Mouse (Mus musculus): ENCODE measurements around the gene Eef2. TPM values are rescaled to one million over a fixed set of nuclear protein-coding genes. Genes with fewer than 3 reads are reported as not detected.

Gene Eef2
- polyA plus RNA-seq, 1 experiment from 2014 or later, result 310 TPM

DNA sequence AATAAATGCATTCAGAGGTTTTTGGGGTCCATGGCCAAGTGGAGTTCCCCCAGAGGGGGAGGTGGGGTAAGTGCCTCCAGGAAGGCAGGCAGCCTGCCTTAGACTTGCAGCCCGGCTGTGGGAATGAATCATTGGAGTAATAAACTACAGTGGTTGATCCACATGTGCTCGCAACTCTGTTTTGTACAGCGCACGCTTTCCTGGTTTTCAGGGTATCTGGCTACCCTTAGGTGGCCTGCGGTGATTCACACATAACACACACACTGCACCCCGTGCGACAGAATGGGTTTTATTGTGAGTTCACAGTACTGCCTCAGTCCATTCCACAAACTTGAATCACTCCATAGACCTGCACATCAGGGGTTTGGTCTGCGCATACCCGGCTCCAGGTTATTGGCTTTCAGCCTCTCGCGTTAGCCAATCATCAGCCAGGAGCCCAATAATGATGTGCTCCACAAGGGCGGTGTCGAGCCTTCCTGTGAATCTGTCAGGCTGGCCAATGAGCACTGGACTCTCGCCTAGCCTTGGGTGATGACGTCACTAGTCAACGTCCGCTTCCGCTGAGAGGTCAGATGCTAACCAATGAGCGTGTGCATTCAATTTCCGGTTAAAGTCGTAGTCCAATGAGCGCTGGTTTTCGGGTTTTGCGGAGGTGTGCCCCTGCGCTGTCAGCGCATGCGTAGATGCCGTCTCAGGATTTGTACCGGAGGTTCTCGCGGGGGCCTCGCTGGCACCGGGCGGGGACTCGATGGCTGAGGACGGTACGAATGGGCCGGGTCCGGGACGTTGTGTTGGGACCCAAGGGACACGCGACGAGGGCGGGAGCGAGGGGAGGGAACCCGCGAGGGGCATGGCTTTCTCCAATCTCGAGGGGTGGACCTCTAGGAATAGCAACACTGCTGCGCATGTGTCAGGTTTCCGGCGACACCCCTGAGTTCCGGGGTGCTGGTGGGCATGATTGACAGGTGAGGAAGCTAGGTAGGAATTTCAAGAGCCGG is 6.2 kb downstream of the Eef2 start, which contains the start of gene Dapk3:
TSS of gene Dapk3 (plus strand) at position 670 of the 998 bp plus-strand sequence.
- TF ChIP-seq CTCF (IDR thresholded peaks at IDR 0.05; ENCODE audit: low read depth) (no peak), EP300 (IDR thresholded peaks at IDR 0.05; ENCODE audit: low read depth) (peak; percentile 27; the same call in 1 of the 2 replicates)
- ATAC-seq, result peak; percentile 90
- peak within 1 kb of the TSS; percentile 72 for H3K9ac ChIP-seq (replicated peaks)
- peak within 1 kb of the TSS; percentile 84 for H3K27ac ChIP-seq (ENCODE audit: low read depth)
- DNase-seq, result peak; percentile 95
- H3K9me3 ChIP-seq (ENCODE audit: low read length), result no peaks in the 10 kb centered on the region
- H3K27me3 ChIP-seq (ENCODE audit: insufficient read depth, low read length), result no peaks in the 10 kb centered on the region
- 7% methylated on average over 52 of the region's 53 CpGs for WGBS (ENCODE audit: insufficient replicate concordance)
- H3K4me2 ChIP-seq (ENCODE audit: low read depth, low read length), result peak within 1 kb of the TSS; percentile 85
- peak within 1 kb of the TSS; percentile 71 for H3K4me3 ChIP-seq (ENCODE audit: low read depth, low read length)
- H3K4me1 ChIP-seq (ENCODE audit: insufficient read depth), result peaks cover 14% of the 10 kb centered on the region
- H3K36me3 ChIP-seq (replicated peaks; ENCODE audit: insufficient read depth, low read length), result peaks cover 59% of the 10 kb centered on the region

DNA sequence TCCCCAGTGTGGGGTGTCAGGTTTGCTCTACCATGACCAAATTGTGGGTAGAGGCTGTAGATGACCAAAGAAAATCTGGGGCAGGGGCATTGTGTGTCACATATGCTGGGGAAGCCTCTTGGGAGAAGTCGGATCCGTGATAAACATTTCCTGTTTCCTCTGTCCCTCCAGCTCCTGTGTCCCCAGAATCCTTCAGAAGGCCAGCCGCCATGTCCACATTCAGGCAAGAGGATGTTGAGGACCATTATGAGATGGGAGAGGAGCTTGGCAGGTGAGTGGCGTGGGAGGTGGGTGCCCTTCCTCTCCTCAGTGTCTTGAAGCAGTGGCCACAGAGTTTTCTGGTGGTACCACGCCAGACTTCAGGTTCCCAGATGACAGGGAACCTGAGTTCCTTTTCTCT is 7.4 kb downstream of the Eef2 start, which contains the start of gene 4930442H23Rik:
TSS of gene 4930442H23Rik (minus strand) at position 45 of the 400 bp plus-strand sequence.
- Histone ChIP-seq H3K4me1 (ENCODE audit: insufficient read depth) (peaks cover 10% of the 10 kb centered on the region), H3K4me2 (ENCODE audit: low read depth, low read length) (peak within 1 kb of the TSS; percentile 85), H3K4me3 (ENCODE audit: low read depth, low read length) (peak within 1 kb of the TSS; percentile 71), H3K9ac (replicated peaks) (peak within 1 kb of the TSS; percentile 72), H3K27me3 (ENCODE audit: insufficient read depth, low read length) (no peaks in the 10 kb centered on the region), H3K36me3 (replicated peaks; ENCODE audit: insufficient read depth, low read length) (peaks cover 50% of the 10 kb centered on the region), H3K9me3 (ENCODE audit: low read length) (no peaks in the 10 kb centered on the region), H3K27ac (ENCODE audit: low read depth) (peak within 1 kb of the TSS; percentile 84)
- TF ChIP-seq EP300 (IDR thresholded peaks at IDR 0.05; ENCODE audit: low read depth), result no peak
- no peak for TF ChIP-seq CTCF (IDR thresholded peaks at IDR 0.05; ENCODE audit: low read depth)
- WGBS (ENCODE audit: insufficient replicate concordance), result 67% methylated on average over 5 of the region's 5 CpGs
- DNase-seq, result no peak
- no peak for ATAC-seq

DNA sequence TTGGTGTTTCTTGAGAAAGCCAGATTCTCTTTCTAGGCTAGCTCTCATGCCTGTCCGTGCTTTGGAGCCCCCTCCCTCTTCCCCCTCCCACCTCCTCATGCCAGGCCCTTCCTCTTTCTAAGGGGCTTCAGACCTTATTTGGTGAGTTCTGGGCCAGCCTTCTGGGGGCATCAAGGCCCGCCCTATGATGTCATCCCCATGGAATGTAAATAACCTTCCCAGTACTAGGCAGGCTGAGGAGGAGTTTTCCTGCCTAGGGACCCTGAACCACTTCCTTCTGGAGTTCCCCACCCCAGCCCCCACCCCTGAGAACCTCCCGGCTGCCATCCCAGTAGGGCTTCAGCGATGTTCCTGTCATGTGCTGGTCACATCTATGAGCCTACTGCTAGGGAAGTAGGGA is 8.3 kb downstream of the Eef2 start:
- no peak overlapping the region for H3K4me3 ChIP-seq (ENCODE audit: low read depth, low read length)
- DNase-seq, result no peak
- no peak for ATAC-seq
- peaks cover 6% of the 10 kb centered on the region for H3K4me1 ChIP-seq (ENCODE audit: insufficient read depth)
- no peaks in the 10 kb centered on the region for H3K27me3 ChIP-seq (ENCODE audit: insufficient read depth, low read length)
- H3K9me3 ChIP-seq (ENCODE audit: low read length), result no peaks in the 10 kb centered on the region
- WGBS (ENCODE audit: insufficient replicate concordance), result 71% methylated on average over 4 of the region's 4 CpGs
- peaks cover 41% of the 10 kb centered on the region for H3K36me3 ChIP-seq (replicated peaks; ENCODE audit: insufficient read depth, low read length)
- no peak overlapping the region for H3K9ac ChIP-seq (replicated peaks)
- TF ChIP-seq EP300 (IDR thresholded peaks at IDR 0.05; ENCODE audit: low read depth) (no peak), CTCF (IDR thresholded peaks at IDR 0.05; ENCODE audit: low read depth) (no peak)
- H3K4me2 ChIP-seq (ENCODE audit: low read depth, low read length), result no peak overlapping the region
- H3K27ac ChIP-seq (ENCODE audit: low read depth), result no peak overlapping the region

DNA sequence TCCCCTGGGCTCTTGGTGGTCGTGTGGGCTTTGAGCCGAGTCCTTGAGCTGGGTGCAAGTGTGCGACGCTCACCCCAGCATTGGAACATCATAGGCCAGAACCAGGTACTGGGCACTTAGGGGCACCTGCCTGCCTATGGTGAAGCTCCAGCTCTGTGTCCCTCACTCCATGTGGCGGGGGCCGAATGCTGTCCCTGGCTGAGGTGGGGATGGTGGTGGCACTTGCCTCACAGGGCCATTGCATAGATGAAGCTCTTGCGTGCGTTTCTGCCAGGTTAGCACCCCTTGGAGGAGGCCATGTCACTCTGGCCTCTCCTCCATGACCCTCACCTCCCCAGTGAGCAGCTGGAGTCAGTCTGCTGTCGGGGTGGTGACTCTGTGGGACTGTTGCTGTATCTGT is 10.7 kb downstream of the Eef2 start:
- ATAC-seq, result no peak
- H3K4me3 ChIP-seq (ENCODE audit: low read depth, low read length), result no peak overlapping the region
- no peaks in the 10 kb centered on the region for H3K9me3 ChIP-seq (ENCODE audit: low read length)
- H3K27me3 ChIP-seq (ENCODE audit: insufficient read depth, low read length), result no peaks in the 10 kb centered on the region
- no peak for TF ChIP-seq EP300 (IDR thresholded peaks at IDR 0.05; ENCODE audit: low read depth)
- TF ChIP-seq CTCF (IDR thresholded peaks at IDR 0.05; ENCODE audit: low read depth), result no peak
- H3K9ac ChIP-seq (replicated peaks), result 0 out of 2 replicates have a peak overlapping the region, but pooled peaks have one; percentile 11
- H3K36me3 ChIP-seq (replicated peaks; ENCODE audit: insufficient read depth, low read length), result peaks cover 22% of the 10 kb centered on the region
- H3K27ac ChIP-seq (ENCODE audit: low read depth), result no peak overlapping the region
- WGBS (ENCODE audit: insufficient replicate concordance), result 89% methylated on average over 9 of the region's 9 CpGs
- no peak for DNase-seq
- H3K4me2 ChIP-seq (ENCODE audit: low read depth, low read length), result no peak overlapping the region
- peaks cover 22% of the 10 kb centered on the region for H3K4me1 ChIP-seq (ENCODE audit: insufficient read depth)

DNA sequence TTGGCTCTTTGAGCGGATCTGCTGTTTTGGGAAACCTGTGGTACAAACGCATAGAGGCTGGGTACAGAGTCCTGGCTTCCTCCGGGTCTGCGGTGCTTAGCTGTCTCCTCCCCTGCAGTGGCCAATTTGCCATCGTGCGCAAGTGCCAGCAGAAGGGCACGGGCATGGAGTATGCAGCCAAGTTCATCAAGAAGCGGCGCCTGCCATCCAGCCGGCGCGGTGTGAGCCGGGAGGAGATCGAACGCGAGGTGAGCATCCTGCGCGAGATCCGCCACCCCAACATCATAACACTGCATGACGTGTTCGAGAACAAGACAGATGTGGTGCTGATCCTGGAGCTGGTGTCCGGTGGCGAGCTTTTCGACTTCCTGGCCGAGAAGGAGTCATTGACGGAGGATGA is 13.4 kb downstream of the Eef2 start:
- no peaks in the 10 kb centered on the region for H3K9me3 ChIP-seq (ENCODE audit: low read length)
- H3K4me2 ChIP-seq (ENCODE audit: low read depth, low read length), result no peak overlapping the region
- H3K36me3 ChIP-seq (replicated peaks; ENCODE audit: insufficient read depth, low read length), result peaks cover 19% of the 10 kb centered on the region
- 88% methylated on average over 26 of the region's 26 CpGs for WGBS (ENCODE audit: insufficient replicate concordance)
- peaks cover 11% of the 10 kb centered on the region; the same call in 1 of the 2 replicates for H3K27me3 ChIP-seq (ENCODE audit: insufficient read depth, low read length)
- H3K4me3 ChIP-seq (ENCODE audit: low read depth, low read length), result no peak overlapping the region
- no peak overlapping the region for H3K9ac ChIP-seq (replicated peaks)
- peaks cover 34% of the 10 kb centered on the region for H3K4me1 ChIP-seq (ENCODE audit: insufficient read depth)
- TF ChIP-seq CTCF (IDR thresholded peaks at IDR 0.05; ENCODE audit: low read depth) (no peak), EP300 (IDR thresholded peaks at IDR 0.05; ENCODE audit: low read depth) (no peak)
- DNase-seq, result no peak
- H3K27ac ChIP-seq (ENCODE audit: low read depth), result no peak overlapping the region
- ATAC-seq, result no peak

DNA sequence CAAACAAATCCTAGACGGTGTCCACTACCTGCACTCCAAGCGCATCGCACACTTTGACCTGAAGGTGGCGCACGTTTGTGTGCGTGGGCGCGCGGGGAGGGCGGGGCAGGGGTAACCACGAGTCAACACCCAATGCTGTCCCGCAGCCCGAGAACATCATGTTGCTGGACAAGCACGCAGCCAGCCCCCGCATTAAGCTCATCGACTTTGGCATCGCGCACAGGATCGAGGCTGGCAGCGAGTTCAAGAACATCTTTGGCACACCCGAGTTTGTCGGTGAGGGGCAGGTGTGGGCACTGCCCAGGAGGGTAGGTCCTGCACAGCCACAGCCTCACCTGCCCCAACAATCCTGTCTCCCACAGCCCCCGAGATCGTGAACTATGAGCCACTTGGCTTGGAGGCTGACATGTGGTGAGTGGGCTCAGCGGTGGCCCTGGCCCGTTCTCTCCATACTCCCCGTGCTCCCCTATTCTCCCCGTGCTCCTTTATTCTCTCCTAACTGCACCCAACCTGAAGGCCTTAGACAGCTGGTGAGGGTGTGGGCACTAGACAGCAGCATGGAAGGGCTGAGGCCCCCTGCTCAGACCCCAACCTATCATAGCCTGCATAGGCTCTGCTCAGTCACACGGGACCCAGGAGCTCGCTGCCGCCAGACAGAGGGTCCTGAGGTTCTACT is 13.9 kb downstream of the Eef2 start:
- Histone ChIP-seq H3K4me1 (ENCODE audit: insufficient read depth) (peaks cover 34% of the 10 kb centered on the region), H3K9me3 (ENCODE audit: low read length) (no peaks in the 10 kb centered on the region), H3K4me2 (ENCODE audit: low read depth, low read length) (no peak overlapping the region), H3K27ac (ENCODE audit: low read depth) (0 out of 2 replicates have a peak overlapping the region, but pooled peaks have one; percentile 89), H3K36me3 (replicated peaks; ENCODE audit: insufficient read depth, low read length) (peaks cover 14% of the 10 kb centered on the region), H3K9ac (replicated peaks) (no peak overlapping the region), H3K4me3 (ENCODE audit: low read depth, low read length) (no peak overlapping the region), H3K27me3 (ENCODE audit: insufficient read depth, low read length) (peaks cover 16% of the 10 kb centered on the region; the same call in 1 of the 2 replicates)
- TF ChIP-seq EP300 (IDR thresholded peaks at IDR 0.05; ENCODE audit: low read depth), result no peak
- peak; percentile 73 for TF ChIP-seq CTCF (IDR thresholded peaks at IDR 0.05; ENCODE audit: low read depth)
- WGBS (ENCODE audit: insufficient replicate concordance), result 66% methylated on average over 31 of the region's 31 CpGs
- peak; percentile 70 for DNase-seq
- ATAC-seq, result no peak

All from liver, postnatal 0 days (tissue).